Mouse (Mus musculus) gastrocnemius, postnatal 4 days (tissue): ENCODE results near the gene Slc8a1. TPM values are rescaled to one million over a fixed set of nuclear protein-coding genes. Genes with fewer than 3 reads are reported as not detected.

ENCODE experiments used
- DNase-seq, 2 experiments: peaks; one replicate each; pipeline ENCODE4 v3.0.0; 2021 to 2022; ENCODE audit warnings: low spot score in 2 of 2, mixed read lengths in 2 of 2
- total RNA-seq, 2 experiments: library from RNA; stranded (reverse); gene quantifications; 2 replicates each; pipeline ENCODE4 v1.2.3; 2021

Slc8a1 gene
- total RNA-seq, 2 experiments from 2014 or later: 42.0 to 43.2 TPM

GRCm38 (mm10) chr17:81433148-81433547 lies 305.0 kb downstream of the Slc8a1 start:
- DNase-seq: no peak

- DNase-seq: no peak
Observed at GRCm38 (mm10) chr17:81432733-81433132, 305.4 kb downstream of the Slc8a1 start.

- no peak for DNase-seq
Observed at GRCm38 (mm10) chr17:81427245-81427644, 310.9 kb downstream of the Slc8a1 start.

DNA sequence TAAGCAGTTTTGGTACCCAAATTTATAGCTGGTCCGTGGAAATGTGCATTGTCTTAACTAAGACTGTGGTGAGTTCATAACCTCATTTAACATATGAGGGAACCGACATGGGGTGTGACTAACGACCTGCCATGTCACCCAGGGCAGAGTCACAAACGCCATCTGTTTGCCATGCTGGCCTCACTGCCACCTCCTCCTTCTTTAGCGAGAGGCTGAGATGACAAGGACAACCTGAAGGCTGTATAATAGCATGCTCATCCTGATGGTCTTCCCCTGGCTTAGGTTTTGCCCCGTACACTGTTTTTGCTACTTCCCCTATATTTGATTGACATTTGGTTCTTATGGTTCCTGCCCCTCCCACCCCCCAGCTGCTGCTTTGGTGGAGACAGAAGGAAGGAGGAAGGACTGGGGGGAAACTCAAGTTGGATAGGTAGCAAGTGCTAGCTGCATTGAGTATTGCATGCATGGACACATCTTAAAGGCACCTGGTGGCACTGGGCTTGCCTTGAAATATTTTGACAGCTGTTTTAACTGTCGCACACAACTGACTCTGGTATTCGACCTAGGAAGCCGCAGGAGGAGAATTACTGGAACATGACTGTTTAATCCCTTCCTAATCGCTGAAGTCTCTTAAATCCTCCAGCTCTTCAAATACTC lies 313.8 kb downstream of the Slc8a1 start:
- no peak for DNase-seq

- DNase-seq: no peak
Observed at GRCm38 (mm10) chr17:81419802-81420459, 318.2 kb downstream of the Slc8a1 start.

GRCm38 (mm10) chr17:81416361-81417114 lies 321.6 kb downstream of the Slc8a1 start:
- no peak for DNase-seq

- no peak for DNase-seq
Observed at GRCm38 (mm10) chr17:81412736-81413135, 325.4 kb downstream of the Slc8a1 start.

- no peak for DNase-seq
Observed at GRCm38 (mm10) chr17:81404225-81404624, 334.0 kb downstream of the Slc8a1 start.

- DNase-seq: no peak
Observed at GRCm38 (mm10) chr17:81403121-81403520, 335.1 kb downstream of the Slc8a1 start.

- peak; percentile 23 to 66 for DNase-seq
Observed at GRCm38 (mm10) chr17:81402636-81403035, 335.5 kb downstream of the Slc8a1 start.

GRCm38 (mm10) chr17:81400377-81400776 lies 337.8 kb downstream of the Slc8a1 start:
- DNase-seq: no peak

DNA sequence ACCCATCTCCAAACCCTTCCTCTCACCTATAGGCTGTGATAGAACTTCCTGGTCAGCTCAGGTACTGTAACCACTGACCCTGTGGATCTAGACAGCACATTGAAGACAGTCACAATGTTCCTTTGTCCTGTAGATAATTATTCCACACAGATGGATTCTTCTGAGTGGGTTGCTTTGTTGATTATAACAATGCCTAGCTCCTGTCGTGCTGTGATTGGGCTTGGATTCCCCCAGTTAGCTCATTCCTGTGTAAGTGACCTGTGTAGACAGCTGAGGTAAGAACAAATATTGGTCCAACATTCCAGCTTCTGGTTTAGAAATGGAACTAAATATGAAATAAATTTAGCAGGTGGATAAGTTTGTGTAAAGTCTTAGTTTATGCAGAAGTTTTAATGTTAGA lies 340.7 kb downstream of the Slc8a1 start:
- DNase-seq: no peak

DNA sequence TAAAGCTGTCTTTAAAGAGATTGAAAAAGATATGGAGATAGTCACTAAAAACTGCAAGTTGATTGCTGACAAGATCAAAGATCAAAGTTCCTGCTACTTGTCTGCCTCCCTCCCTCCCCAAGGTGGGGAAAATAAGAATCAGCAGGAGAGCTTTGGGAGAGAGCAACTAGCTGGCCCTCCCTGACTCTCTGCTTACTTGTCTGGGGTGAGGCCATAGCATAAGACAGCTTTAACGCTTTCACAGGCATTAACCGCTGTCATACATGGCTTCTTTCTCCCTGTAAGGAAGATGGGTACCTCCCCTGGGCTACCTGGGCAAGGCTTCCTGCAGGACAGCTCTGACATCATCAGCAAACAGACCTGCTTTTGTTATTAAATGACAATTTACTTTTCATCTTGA lies 344.1 kb downstream of the Slc8a1 start:
- DNase-seq: no peak

- no peak for DNase-seq
Observed at GRCm38 (mm10) chr17:81393040-81393439, 345.1 kb downstream of the Slc8a1 start.

GRCm38 (mm10) chr17:81391478-81391877 lies 346.7 kb downstream of the Slc8a1 start:
- no peak for DNase-seq

GRCm38 (mm10) chr17:81390790-81391189 lies 347.4 kb downstream of the Slc8a1 start:
- no peak for DNase-seq

GRCm38 (mm10) chr17:81386118-81386517 lies 352.1 kb downstream of the Slc8a1 start:
- DNase-seq: no peak

DNA sequence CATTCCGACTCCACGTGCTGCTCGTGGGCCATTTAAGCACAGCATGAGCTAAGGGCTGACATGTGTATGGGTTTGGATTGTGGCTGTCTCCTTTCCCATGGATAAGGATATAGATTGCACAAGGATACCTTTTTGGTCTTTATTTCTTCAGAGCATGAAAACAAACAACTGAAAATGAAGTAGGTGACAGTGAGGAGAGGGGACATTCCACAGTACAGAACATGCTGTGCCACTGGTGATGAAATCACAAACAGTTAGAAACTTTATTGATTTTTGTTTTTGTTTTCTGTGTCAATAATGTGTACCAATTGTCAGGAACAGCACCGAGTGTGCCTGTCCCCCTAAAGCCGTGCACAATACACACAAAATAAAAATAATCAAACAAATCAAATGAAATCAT lies 352.7 kb downstream of the Slc8a1 start:
- no peak for DNase-seq

GRCm38 (mm10) chr17:81383461-81383860 lies 354.7 kb downstream of the Slc8a1 start:
- no peak for DNase-seq

DNA sequence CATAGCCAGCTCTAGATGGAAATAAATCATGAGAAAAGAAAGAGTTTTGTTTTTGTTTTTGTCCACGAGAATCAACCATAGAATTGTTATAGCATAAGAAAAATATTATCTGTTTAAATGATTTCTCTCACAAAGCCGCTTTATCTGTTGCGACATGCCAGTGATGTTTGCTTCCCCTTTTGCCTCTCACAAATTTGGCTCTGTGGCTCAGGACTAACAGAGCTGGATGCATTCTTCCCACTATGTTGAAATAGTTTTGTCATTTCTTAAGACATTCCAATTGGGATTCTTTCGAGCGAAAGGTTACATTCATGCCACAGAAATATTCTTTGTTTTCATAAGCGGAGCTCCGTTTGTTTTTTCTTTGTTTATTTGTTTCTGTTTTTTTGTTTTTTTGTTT lies 359.7 kb downstream of the Slc8a1 start:
- DNase-seq: no peak

GRCm38 (mm10) chr17:81377757-81378299 lies 360.3 kb downstream of the Slc8a1 start:
- no peak for DNase-seq

GRCm38 (mm10) chr17:81377195-81377594 lies 361.0 kb downstream of the Slc8a1 start:
- no peak for DNase-seq
